Mouse (Mus musculus): Measurements from ENCODE around the gene Mettl22. TPM values are rescaled to one million over a fixed set of nuclear protein-coding genes. Genes with fewer than 3 reads are reported as not detected.

The Mettl22 gene
- total and polyA plus RNA-seq, 2 experiments from 2014 or later = 34.0 to 66.9 TPM

DNA sequence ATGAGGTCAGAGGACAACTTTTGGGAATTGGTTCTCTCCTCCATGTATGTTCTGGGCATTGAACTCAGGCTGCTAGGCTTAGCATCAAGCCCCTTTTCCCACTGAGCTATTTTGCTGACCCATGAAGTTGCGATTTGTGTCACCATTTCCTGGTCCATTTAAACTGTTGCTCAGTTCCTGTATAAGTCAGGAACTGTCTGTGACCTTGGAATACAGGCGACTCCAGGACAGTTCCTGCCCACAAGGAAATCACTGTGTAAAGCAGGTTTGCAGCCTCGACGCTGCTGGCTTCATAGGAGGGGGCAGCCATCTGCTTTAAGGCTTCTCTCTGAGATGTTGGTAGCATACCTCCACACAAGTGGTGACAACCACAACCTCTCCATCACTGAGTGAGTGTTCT, 50.7 kb downstream of the Mettl22 start:
- Histone ChIP-seq H3K27ac (no peak overlapping the region), H3K4me1 (ENCODE audit: insufficient read depth, low read length) (no peaks in the 10 kb centered on the region; the same call in 1 of the 2 replicates), H3K4me2 (ENCODE audit: low read depth, low read length) (no peak overlapping the region), H3K27me3 (ENCODE audit: insufficient read depth, low read length) (no peaks in the 10 kb centered on the region), H3K4me3 (ENCODE audit: low read length) (no peak overlapping the region), H3K9me3 (ENCODE audit: low read length) (no peaks in the 10 kb centered on the region), H3K36me3 (ENCODE audit: insufficient read depth, low read length) (no peaks in the 10 kb centered on the region), H3K9ac (replicated peaks; ENCODE audit: low read length) (no peak overlapping the region)
- no peak for TF ChIP-seq CTCF (IDR thresholded peaks at IDR 0.05; ENCODE audit: low read depth)
- DNase-seq (ENCODE audit: low spot score) = no peak
- 82% methylated on average over 4 of the region's 4 CpGs for WGBS
- ATAC-seq = no peak

DNA sequence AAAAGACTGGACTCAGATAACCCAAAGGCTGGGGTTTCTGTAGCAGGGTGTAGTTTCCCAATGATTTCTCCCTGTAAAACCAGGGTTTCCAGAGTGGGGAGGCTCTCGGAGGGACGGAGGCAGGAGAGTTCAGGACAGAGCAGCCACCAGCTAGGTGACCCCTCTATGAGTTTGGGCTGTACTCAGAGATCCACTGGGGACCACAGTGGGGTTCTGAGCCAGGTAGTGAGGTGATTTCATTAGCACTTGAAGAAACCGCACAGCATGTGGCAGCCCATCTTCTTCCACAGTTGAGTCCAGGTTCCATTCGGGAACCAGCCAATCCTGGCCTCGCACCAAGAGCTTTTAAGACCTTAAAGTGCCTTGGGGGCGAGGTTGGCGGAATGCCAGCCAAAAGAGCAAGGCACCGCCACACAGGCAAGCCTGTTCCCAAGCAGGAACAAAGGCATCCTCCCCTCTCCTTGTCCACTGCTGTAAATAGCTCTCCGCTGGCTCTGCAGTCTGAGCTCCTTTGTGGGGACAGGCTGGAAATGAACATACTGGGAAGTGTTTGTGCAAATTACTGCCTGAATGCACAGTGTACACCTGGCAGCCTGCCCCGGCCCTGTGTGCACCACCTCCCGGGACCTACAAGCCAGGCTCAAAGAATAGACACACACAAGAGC, 53.0 kb downstream of the Mettl22 start:
- Histone ChIP-seq H3K4me3 (ENCODE audit: low read length) (no peak overlapping the region), H3K9ac (replicated peaks; ENCODE audit: low read length) (peak overlapping the region; percentile 25; the same call in 1 of the 2 replicates), H3K27me3 (ENCODE audit: insufficient read depth, low read length) (no peaks in the 10 kb centered on the region), H3K4me1 (ENCODE audit: insufficient read depth, low read length) (no peaks in the 10 kb centered on the region; the same call in 1 of the 2 replicates), H3K4me2 (ENCODE audit: low read depth, low read length) (0 out of 2 replicates have a peak overlapping the region, but pooled peaks have one; percentile 19), H3K36me3 (ENCODE audit: insufficient read depth, low read length) (no peaks in the 10 kb centered on the region), H3K9me3 (ENCODE audit: low read length) (no peaks in the 10 kb centered on the region), H3K27ac (peak overlapping the region; percentile 57)
- ATAC-seq (peak; percentile 91), DNase-seq (ENCODE audit: low spot score) (peak; percentile 91)
- TF ChIP-seq CTCF (IDR thresholded peaks at IDR 0.05; ENCODE audit: low read depth) = no peak
- 17% methylated on average over 11 of the region's 11 CpGs for WGBS

DNA sequence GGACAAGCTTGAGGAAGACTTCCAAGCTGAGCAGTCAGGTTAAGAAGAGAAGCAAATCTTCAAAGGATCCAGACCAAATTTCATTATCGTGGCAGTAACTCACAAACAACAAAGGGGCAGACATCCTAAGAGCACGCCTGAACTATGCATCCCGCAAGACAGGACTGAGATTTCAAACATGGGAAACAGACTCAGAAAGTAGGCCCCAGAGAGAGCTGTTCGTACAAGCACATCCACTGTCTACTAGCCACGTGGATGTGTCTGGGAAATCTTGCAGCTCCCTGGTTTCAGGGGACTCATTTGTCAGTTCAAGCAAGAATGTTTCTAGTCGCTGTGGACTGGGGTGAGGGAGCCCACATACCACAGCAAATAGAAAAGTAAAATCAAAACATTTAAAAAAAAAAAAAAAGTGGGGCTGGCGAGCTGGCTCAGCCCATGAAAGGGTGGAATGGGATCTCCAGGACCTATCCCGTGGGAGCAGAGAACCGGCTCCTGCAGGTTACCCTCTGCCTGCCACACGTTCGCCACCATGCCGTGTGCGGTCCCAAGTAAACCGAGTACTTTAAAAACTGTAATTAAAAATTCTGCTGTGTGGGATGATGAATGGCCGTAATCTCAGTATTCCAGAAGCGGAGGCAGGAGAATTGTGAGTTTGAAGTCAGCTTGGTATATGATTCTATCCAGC, 53.7 kb downstream of the Mettl22 start:
- WGBS = 34% methylated on average over 16 of the region's 16 CpGs
- Histone ChIP-seq H3K36me3 (ENCODE audit: insufficient read depth, low read length) (no peaks in the 10 kb centered on the region), H3K27ac (peak overlapping the region; percentile 57), H3K4me2 (ENCODE audit: low read depth, low read length) (0 out of 2 replicates have a peak overlapping the region, but pooled peaks have one; percentile 19), H3K9ac (replicated peaks; ENCODE audit: low read length) (peak overlapping the region; percentile 25; the same call in 1 of the 2 replicates), H3K4me1 (ENCODE audit: insufficient read depth, low read length) (no peaks in the 10 kb centered on the region; the same call in 1 of the 2 replicates), H3K27me3 (ENCODE audit: insufficient read depth, low read length) (no peaks in the 10 kb centered on the region), H3K4me3 (ENCODE audit: low read length) (no peak overlapping the region), H3K9me3 (ENCODE audit: low read length) (no peaks in the 10 kb centered on the region)
- TF ChIP-seq CTCF (IDR thresholded peaks at IDR 0.05; ENCODE audit: low read depth) = no peak
- ATAC-seq (peak; percentile 22; the same call in 1 of the 2 replicates), DNase-seq (ENCODE audit: low spot score) (peak; percentile 34)

DNA sequence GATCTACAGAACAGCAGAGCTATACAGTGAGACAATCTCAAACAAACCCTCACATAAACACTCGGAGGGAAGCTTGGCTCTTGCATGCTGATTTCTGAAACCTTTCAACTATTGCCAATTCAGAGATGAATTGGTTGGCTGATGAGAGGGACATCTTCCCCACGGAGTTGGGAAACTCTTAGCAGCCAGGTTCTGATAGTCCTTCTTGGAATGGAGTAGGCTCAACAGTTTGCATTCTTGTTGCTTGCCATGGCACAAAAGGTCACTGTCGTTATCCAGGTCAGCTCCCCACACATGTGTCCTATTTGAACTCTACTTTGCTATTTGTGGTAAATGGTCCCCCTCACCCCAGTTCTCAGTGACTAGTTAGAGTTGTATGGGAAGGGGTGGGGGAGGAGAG, 54.7 kb downstream of the Mettl22 start:
- no peak overlapping the region for H3K4me3 ChIP-seq (ENCODE audit: low read length)
- no peak overlapping the region for H3K9ac ChIP-seq (replicated peaks; ENCODE audit: low read length)
- H3K27me3 ChIP-seq (ENCODE audit: insufficient read depth, low read length) = no peaks in the 10 kb centered on the region
- H3K36me3 ChIP-seq (ENCODE audit: insufficient read depth, low read length) = no peaks in the 10 kb centered on the region
- H3K27ac ChIP-seq = no peak overlapping the region
- DNase-seq (ENCODE audit: low spot score) = peak; percentile 8
- no peaks in the 10 kb centered on the region for H3K9me3 ChIP-seq (ENCODE audit: low read length)
- no peak overlapping the region for H3K4me2 ChIP-seq (ENCODE audit: low read depth, low read length)
- peaks cover 4% of the 10 kb centered on the region for H3K4me1 ChIP-seq (ENCODE audit: insufficient read depth, low read length)
- 38% methylated on average over 3 of the region's 3 CpGs for WGBS
- TF ChIP-seq CTCF (IDR thresholded peaks at IDR 0.05; ENCODE audit: low read depth) = no peak
- no peak for ATAC-seq

DNA sequence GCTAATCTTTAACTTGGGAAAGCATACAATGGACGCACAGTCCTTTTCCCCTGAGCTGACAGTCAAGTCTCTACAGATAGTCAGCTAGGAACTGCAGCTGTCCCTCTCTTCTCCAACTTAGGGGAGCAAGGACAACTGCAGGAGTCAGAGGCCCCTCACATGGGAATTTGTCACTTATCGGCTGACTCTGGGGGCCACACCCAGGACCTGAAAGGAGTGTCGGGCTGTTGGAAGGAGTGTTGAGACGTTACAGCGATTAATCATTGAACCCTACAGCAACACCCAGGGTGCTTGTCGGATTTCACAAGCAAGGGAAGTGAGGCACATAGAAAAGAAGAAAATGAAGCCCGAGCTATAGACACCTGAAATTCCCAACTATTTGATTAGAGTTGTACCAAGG, 55.3 kb downstream of the Mettl22 start:
- no peaks in the 10 kb centered on the region for H3K9me3 ChIP-seq (ENCODE audit: low read length)
- ATAC-seq (no peak), DNase-seq (ENCODE audit: low spot score) (no peak)
- no peak overlapping the region for H3K9ac ChIP-seq (replicated peaks; ENCODE audit: low read length)
- no peaks in the 10 kb centered on the region for H3K36me3 ChIP-seq (ENCODE audit: insufficient read depth, low read length)
- H3K27ac ChIP-seq = no peak overlapping the region
- no peak overlapping the region for H3K4me3 ChIP-seq (ENCODE audit: low read length)
- no peaks in the 10 kb centered on the region for H3K27me3 ChIP-seq (ENCODE audit: insufficient read depth, low read length)
- TF ChIP-seq CTCF (IDR thresholded peaks at IDR 0.05; ENCODE audit: low read depth) = no peak
- H3K4me2 ChIP-seq (ENCODE audit: low read depth, low read length) = no peak overlapping the region
- peaks cover 4% of the 10 kb centered on the region for H3K4me1 ChIP-seq (ENCODE audit: insufficient read depth, low read length)
- WGBS = 67% methylated on average over 7 of the region's 7 CpGs

DNA sequence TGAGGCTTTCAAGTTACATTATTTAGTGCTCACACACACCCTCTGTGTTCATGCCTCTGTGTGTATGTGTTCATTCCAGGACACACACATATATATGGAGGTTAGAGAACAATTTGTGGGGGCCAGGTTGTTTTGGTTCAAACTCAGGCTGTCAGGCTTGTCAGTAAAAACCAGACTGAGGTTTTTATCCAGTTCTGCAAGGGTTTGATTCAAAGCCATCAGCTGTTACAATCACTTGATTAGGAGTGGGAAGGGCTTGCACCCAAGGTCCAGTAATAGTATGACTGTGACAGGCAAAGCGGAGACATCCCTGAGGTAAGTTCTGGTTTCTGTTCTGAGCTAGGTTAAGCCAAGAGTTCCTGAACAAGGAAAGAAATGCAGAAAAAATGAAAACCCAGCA, 58.8 kb downstream of the Mettl22 start:
- 94% methylated on average over 1 of the region's 1 CpGs for WGBS
- H3K4me2 ChIP-seq (ENCODE audit: low read depth, low read length) = no peak overlapping the region

More for the DNA sequence above, 58.8 kb downstream of the Mettl22 start:
- no peaks in the 10 kb centered on the region for H3K9me3 ChIP-seq (ENCODE audit: low read length)
- no peaks in the 10 kb centered on the region for H3K27me3 ChIP-seq (ENCODE audit: insufficient read depth, low read length)
- DNase-seq (ENCODE audit: low spot score) = no peak
- TF ChIP-seq CTCF (IDR thresholded peaks at IDR 0.05; ENCODE audit: low read depth) = no peak
- H3K4me3 ChIP-seq (ENCODE audit: low read length) = no peak overlapping the region
- no peak for ATAC-seq
- peak overlapping the region; percentile 26; the same call in 1 of the 2 replicates for H3K27ac ChIP-seq
- no peak overlapping the region for H3K9ac ChIP-seq (replicated peaks; ENCODE audit: low read length)
- H3K36me3 ChIP-seq (ENCODE audit: insufficient read depth, low read length) = no peaks in the 10 kb centered on the region
- peaks cover 4% of the 10 kb centered on the region; the same call in 1 of the 2 replicates for H3K4me1 ChIP-seq (ENCODE audit: insufficient read depth, low read length)

Data from hindbrain, postnatal 0 days (tissue).